Mouse (Mus musculus) midbrain, embryonic 14.5 days (tissue): ENCODE data around the gene Psen1. TPM values are rescaled to one million over a fixed set of nuclear protein-coding genes. Genes with fewer than 3 reads are reported as not detected.

Experiments
- ATAC-seq: fragments of 200-750 bp; cut with Nextera tagmentation; 2 replicates; pipeline ENCODE4 v1.8.0; 2017; ENCODE audit warnings: moderate number of reproducible peaks, moderate library complexity; ENCODE audit not compliant: low FRiP score, low TSS enrichment
- DNase-seq: peaks from one replicate; pipeline ENCODE4 v3.0.0-alpha.2; 2015
- H3K27ac ChIP-seq: fragments of 300-500 bp; sonication (generic); replicated peaks from 2 replicates; pipeline ENCODE4 v1.5.1; 2014; ENCODE audit warnings: mild to moderate bottlenecking, low read depth, low read length, moderate library complexity
- H3K27me3 ChIP-seq: fragments of 300-500 bp; sonication (generic); 2 replicates; pipeline ENCODE4 v1.6.1; 2014; ENCODE audit warnings: low read length, control low read depth, mixed read lengths; ENCODE audit not compliant: control insufficient read depth, insufficient read depth
- H3K36me3 ChIP-seq: fragments of 300-500 bp; sonication (generic); 2 replicates; pipeline ENCODE4 v1.6.1; 2014; ENCODE audit warnings: low read length, control low read depth; ENCODE audit not compliant: control insufficient read depth, insufficient read depth
- H3K4me1 ChIP-seq: fragments of 300-500 bp; sonication (generic); 2 replicates; pipeline ENCODE4 v1.6.1; 2014; ENCODE audit warnings: mild to moderate bottlenecking, antibody characterized with exemption, low read length, control low read depth; ENCODE audit not compliant: control insufficient read depth, insufficient read depth
- H3K4me2 ChIP-seq: fragments of 300-500 bp; sonication (generic); 2 replicates; pipeline ENCODE4 v1.6.1; 2014; ENCODE audit warnings: mild to moderate bottlenecking, low read length, moderate library complexity
- H3K4me3 ChIP-seq: fragments of 300-500 bp; sonication (generic); replicated peaks from 2 replicates; pipeline ENCODE4 v1.5.1; 2014; ENCODE audit warnings: low read depth, low read length
- H3K9ac ChIP-seq: fragments of 300-500 bp; sonication (generic); replicated peaks from 2 replicates; pipeline ENCODE4 v1.6.1; 2014; ENCODE audit warnings: mild to moderate bottlenecking, low read length, moderate library complexity
- H3K9me3 ChIP-seq: fragments of 300-500 bp; sonication (generic); 2 replicates; pipeline ENCODE4 v1.6.1; 2016; ENCODE audit warnings: low read length, control low read depth, mixed read lengths; ENCODE audit not compliant: control insufficient read depth
- WGBS: fragments of 180-500 bp; shearing (Covaris S2); extraction: QIAGEN DNeasy Blood & Tissue Kit; methylation state at CpG from one replicate; pipeline ENCODE4 v1.1.7; 2014; 5-methylcytosine and 5-hydroxymethylcytosine counted together
- polyA plus RNA-seq: library from polyadenylated mRNA; unstranded; fragments of >200 nt; fragmentation: Nextera tagmentation; extraction: Ambion mirVana; gene quantifications from 2 replicates; pipeline ENCODE4 v1.2.1, GENCODE M21; 2014

The Psen1 gene
- polyA plus RNA-seq, 1 experiment from 2014 or later: 77.9 TPM

DNA sequence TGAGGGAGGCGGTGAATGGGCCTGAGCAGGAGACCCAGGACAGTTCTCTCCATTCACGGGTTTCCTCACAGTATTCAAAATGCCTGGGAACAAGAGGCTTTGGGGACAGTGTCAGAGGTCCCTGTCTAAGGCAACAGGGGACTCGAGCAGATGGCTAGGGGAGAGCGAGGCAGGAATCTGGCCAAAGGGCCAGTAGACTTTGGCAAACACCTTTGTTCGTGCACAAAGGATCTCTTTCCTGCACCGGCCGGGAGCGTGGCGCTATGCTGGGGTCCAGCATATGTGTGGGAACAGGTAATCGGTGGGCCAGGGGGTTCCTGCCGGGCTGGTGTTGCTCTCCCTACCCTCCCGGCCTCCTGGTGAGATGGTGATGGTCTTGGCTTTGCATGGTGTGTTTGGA is 87.7 kb downstream of the Psen1 start:
- Histone ChIP-seq H3K4me2 (no peak overlapping the region), H3K9me3 (no peaks in the 10 kb centered on the region), H3K4me1 (0 out of 2 replicates have a peak, but pooled peaks cover 3% of the 10 kb centered on the region), H3K27ac (no peak overlapping the region), H3K27me3 (no peaks in the 10 kb centered on the region), H3K4me3 (no peak overlapping the region), H3K9ac (no peak overlapping the region), H3K36me3 (no peaks in the 10 kb centered on the region)
- 54% methylated on average over 12 of the region's 12 CpGs for WGBS
- DNase-seq (no peak), ATAC-seq (no peak)

GRCm38 (mm10) chr12:83776766-83777165 is 88.8 kb downstream of the Psen1 start:
- Histone ChIP-seq H3K27ac (no peak overlapping the region), H3K4me2 (no peak overlapping the region), H3K9ac (no peak overlapping the region), H3K27me3 (no peaks in the 10 kb centered on the region), H3K4me1 (no peaks in the 10 kb centered on the region), H3K4me3 (no peak overlapping the region), H3K9me3 (no peaks in the 10 kb centered on the region), H3K36me3 (no peaks in the 10 kb centered on the region)
- 85% methylated on average over 7 of the region's 7 CpGs for WGBS
- DNase-seq (no peak), ATAC-seq (no peak)

DNA sequence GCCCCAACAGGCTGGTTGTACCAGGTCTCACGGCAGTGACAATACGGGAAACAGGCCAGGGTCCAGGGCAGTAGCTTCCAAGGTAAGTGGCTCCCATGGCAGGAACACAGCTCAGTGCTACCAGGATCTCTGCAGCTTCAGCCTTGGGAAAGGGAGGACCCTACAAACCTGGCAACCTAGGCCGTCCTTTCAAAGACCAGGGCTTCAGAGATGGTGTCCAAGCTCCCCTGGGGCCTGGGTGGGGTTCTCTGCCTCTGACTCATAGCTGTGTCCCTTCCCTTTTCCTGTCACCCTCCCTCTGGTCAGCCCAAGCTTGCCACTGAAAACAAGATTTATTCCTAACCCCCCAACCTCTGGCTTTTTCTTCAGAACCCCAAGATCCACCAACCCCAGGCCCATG is 92.2 kb downstream of the Psen1 start:
- WGBS: 92% methylated on average over 3 of the region's 3 CpGs
- no peak overlapping the region for H3K4me2 ChIP-seq
- no peaks in the 10 kb centered on the region for H3K4me1 ChIP-seq
- no peak for DNase-seq
- H3K36me3 ChIP-seq: no peaks in the 10 kb centered on the region
- no peak overlapping the region for H3K9ac ChIP-seq
- H3K4me3 ChIP-seq: no peak overlapping the region
- H3K9me3 ChIP-seq: no peaks in the 10 kb centered on the region
- H3K27me3 ChIP-seq: no peaks in the 10 kb centered on the region
- no peak overlapping the region for H3K27ac ChIP-seq
- ATAC-seq: no peak

- WGBS: 74% methylated on average over 7 of the region's 7 CpGs
- no peaks in the 10 kb centered on the region for H3K27me3 ChIP-seq
- H3K27ac ChIP-seq: no peak overlapping the region
- no peak overlapping the region for H3K4me3 ChIP-seq
- no peaks in the 10 kb centered on the region for H3K4me1 ChIP-seq
- ATAC-seq (no peak), DNase-seq (no peak)
- H3K9ac ChIP-seq: no peak overlapping the region
- no peaks in the 10 kb centered on the region for H3K9me3 ChIP-seq
- no peak overlapping the region for H3K4me2 ChIP-seq
- no peaks in the 10 kb centered on the region for H3K36me3 ChIP-seq
Observed at GRCm38 (mm10) chr12:83781204-83781603, 93.3 kb downstream of the Psen1 start.

DNA sequence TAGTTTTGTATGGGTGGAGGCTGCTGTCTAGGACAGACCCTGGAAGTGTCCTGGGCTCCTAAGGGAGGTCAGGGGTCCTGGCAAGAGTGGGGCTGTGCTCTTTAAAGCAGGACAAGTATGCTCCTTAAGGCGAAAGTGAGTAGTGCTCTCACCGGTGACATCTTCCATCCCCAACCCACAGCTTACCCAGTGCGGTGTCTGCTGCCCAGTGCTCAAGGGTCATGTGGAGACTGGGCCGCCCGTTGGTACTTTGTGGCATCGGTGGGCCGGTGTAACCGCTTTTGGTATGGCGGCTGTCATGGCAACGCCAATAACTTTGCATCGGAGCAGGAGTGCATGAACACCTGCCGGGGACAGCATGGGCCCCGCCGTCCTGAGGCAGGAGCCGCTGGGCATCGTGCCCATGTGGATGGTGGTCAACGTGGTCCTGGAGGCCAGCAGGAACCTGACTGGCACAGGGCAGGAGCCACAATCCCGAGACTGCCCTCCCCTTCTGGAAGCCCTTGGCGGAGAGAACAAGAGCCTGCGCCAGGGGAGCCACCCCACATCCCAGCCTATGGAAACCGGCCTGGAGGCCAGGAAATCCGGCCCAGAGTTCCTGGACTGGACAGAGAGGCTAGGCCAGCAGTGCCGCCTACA is 93.8 kb downstream of the Psen1 start:
- no peak overlapping the region for H3K4me3 ChIP-seq
- WGBS: 72% methylated on average over 23 of the region's 23 CpGs
- H3K4me2 ChIP-seq: no peak overlapping the region
- no peak overlapping the region for H3K27ac ChIP-seq
- H3K9ac ChIP-seq: no peak overlapping the region
- no peaks in the 10 kb centered on the region for H3K36me3 ChIP-seq
- no peaks in the 10 kb centered on the region for H3K4me1 ChIP-seq
- no peaks in the 10 kb centered on the region for H3K27me3 ChIP-seq
- no peak for ATAC-seq
- H3K9me3 ChIP-seq: no peaks in the 10 kb centered on the region
- no peak for DNase-seq

GRCm38 (mm10) chr12:83782669-83783068 is 94.7 kb downstream of the Psen1 start:
- Histone ChIP-seq H3K9ac (no peak overlapping the region), H3K27me3 (no peaks in the 10 kb centered on the region), H3K36me3 (no peaks in the 10 kb centered on the region), H3K4me1 (no peaks in the 10 kb centered on the region), H3K27ac (no peak overlapping the region), H3K9me3 (no peaks in the 10 kb centered on the region), H3K4me2 (no peak overlapping the region), H3K4me3 (no peak overlapping the region)
- WGBS: 85% methylated on average over 10 of the region's 10 CpGs
- ATAC-seq (no peak), DNase-seq (no peak)

Other genes with a start within 250 kb of the Psen1 start
- 28.9 and 30.1 TPM in 2 replicates for gene Dpf3, start 200.4 kb upstream of the Psen1 start, polyA plus RNA-seq
- gene Dcaf4, start 167.7 kb upstream of the Psen1 start, polyA plus RNA-seq: 40.8 and 41.4 TPM in 2 replicates
- 25.8 and 27.5 TPM in 2 replicates for gene Zfyve1, start 90.9 kb upstream of the Psen1 start, polyA plus RNA-seq
- 219 and 227 TPM in 2 replicates for gene Rbm25, start 56.9 kb upstream of the Psen1 start, polyA plus RNA-seq
- gene Papln, start 75.5 kb downstream of the Psen1 start, polyA plus RNA-seq: 0.11 and 0.24 TPM in 2 replicates
- gene Numb, start 233.8 kb downstream of the Psen1 start, polyA plus RNA-seq: 13.0 and 20.6 TPM in 2 replicates